Mouse (Mus musculus): ENCODE data around the gene Ctsj.
"Not testable (repeated sequence)": the region's sequence is repeated elsewhere in the genome, so short reads cannot be mapped to it uniquely, and the experiment has no call there.

Ctsj gene

DNA sequence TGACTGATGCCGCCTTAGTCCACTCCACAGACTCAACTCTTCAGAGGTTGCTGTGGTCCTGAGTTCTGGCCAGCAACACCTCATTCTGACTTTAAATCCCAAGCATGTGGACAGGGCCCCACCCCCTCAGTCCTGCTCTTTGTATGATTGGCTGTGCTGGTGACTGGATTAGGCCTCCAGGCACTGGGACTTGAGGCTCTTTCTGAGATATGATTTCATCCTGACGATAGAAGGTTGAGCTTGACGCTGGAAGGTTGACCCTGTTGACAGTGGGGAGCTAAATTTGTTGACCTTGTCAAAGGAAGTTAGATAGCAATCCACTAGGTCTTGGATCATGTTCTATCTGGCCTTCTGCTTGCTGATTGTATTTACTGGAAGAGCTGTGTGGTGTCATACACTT lies at the start of gene Ctsj:
TSS of gene Ctsj (minus strand) at position 101 of the 400 bp plus-strand sequence.
- DNase-seq (ENCODE audit: low read depth, low spot score), result no peak

DNA sequence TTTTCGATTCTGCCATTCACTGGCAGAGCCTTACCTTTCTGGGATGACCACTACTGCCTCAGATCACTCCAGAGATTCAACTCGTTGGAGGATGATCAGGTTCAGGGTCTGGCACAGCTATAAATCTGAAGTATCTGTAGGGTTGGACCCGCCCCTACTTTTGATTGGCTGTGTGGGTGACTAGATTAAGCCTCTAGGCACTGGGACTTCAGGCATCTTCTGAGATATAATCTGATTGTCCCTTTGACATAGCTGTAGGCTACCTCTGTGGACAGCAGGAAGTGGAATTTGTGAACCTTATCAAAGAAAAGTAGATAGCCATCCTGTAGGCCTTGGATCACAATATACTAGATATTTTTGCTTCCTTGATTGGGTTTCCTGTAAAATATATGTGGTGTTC lies 34.8 kb upstream of the Ctsj start, which contains the start of gene Ctsq:
TSS of gene Ctsq (minus strand) at position 101 of the 400 bp plus-strand sequence.
- DNase-seq (ENCODE audit: low read depth, low spot score), result no peak

DNA sequence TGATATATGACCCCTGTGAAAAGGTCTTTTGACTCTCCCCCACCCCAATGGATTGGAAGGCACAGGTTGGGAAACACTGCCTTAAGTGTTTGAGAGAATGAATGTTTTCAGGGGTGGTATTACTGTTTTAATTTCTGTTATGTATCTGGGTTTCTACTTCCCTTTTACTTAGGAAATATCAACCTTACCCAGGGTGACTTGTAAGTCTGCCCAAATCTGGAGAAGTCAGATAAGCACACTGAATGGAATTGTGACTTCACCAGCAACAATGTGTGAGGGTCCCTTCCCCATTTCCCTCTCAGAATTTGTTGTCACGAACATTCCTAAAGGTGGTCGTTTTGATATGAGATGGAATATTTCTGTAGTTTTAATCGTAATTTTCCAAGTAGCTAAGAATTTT lies 17.0 kb upstream of the Ctsj start:
- no peak for DNase-seq (ENCODE audit: low read depth, low spot score)

DNA sequence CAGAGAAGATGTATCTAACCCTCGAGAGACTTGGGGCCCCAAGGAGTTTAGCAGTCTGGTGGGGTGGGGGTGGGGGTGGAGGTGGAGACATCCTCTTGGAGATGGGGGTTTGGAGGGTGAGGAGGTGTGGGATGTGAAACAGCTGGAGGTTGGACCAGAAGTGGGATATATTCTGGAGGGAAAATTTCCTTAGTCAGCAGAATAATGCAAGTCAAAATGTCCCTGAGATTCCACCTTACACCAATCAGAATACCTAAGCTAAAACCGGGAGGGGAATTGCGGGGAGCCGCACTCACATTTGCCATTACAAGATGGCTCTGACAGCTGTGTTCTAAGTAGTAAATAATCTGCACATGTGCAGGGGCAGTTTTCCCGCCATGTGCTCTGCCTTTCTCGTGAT lies 16.1 kb upstream of the Ctsj start:
- no peak for DNase-seq (ENCODE audit: low read depth, low spot score)

DNA sequence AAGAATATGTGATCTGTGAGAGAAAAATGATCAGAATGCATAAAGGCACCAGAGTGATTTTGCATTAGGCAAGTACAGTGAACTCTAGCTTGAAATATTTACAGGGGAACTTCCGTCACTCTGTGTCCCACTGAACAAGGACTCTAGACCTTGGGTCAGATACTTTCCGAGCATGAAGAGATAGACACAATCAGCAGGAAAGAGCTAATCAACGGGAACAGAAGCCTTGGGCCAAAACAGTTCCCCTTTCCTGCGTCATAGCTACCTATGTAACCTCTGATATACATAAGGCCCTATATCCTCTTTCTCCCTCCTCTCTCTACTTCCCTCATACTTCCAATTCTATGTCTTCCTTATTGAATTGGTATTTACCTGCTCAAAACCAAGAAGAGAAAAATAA lies 4.4 kb upstream of the Ctsj start:
- DNase-seq (ENCODE audit: low read depth, low spot score), result no peak

DNA sequence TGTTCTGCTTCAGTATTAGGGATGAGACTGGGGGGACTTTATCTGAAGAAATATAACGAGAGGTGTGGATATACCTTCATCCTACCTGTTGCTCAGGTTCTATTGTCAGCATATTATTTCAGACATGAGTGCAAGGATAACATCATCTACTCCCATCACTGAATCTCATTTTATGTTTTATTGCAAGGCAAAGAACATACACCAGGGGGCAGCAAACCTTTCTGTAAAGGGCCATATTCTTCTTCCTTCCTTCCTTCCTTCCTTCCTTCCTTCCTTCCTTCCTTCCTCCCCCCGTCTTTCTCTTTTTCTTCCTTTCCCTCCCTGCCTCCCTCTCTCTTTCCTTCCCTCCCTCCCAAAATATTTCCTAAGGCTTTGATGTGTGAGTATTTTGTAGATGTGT lies 8.2 kb downstream of the Ctsj start:
- DNase-seq (ENCODE audit: low read depth, low spot score), result no peak

DNA sequence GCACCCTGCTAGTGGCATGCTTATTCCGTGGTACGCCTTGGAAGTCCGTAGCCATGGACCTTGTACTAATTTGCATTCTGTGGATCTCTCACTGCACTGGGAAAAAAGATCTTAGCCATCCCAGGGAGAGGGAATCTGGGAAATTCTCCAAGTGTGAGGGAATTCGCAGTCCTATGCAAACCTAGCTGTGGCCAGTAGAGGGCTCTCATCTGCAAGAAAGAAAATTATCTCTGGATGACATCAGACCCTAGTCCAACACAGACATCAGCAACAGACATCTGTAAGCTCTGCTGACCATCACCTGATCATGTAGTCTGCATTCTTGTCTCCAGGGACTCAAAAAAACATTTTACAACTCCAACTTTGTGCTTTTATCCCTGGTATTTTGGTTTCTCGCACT lies 18.8 kb downstream of the Ctsj start:
- not testable (repeated sequence) for DNase-seq (ENCODE audit: low read depth, low spot score)

DNA sequence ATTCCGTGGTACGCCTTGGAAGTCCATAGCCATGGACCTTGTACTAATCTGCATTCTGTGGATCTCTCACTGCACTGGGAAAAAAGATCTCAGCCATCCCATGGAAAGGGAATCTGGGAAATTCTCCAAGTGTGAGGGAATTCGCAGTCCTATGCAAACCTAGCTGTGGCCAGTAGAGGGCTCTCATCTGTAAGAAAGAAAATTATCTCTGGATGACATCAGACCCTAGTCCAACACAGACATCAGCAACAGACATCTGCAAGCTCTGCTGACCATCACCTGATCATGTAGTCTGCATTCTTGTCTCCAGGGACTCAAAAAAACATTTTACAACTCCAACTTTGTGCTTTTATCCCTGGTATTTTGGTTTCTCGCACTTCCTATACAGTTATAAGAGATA lies 33.4 kb downstream of the Ctsj start:
- not testable (repeated sequence) for DNase-seq (ENCODE audit: low read depth, low spot score)

DNA sequence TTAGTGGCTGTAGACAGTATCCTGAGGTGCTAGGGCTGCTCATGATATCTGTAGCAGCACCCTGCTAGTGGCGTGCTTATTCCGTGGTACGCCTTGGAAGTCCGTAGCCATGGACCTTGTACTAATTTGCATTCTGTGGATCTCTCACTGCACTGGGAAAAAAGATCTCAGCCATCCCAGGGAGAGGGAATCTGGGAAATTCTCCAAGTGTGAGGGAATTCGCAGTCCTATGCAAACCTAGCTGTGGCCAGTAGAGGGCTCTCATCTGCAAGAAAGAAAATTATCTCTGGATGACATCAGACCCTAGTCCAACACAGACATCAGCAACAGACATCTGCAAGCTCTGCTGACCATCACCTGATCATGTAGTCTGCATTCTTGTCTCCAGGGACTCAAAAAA lies 41.8 kb downstream of the Ctsj start:
- DNase-seq (ENCODE audit: low read depth, low spot score), result not testable (repeated sequence)

DNA sequence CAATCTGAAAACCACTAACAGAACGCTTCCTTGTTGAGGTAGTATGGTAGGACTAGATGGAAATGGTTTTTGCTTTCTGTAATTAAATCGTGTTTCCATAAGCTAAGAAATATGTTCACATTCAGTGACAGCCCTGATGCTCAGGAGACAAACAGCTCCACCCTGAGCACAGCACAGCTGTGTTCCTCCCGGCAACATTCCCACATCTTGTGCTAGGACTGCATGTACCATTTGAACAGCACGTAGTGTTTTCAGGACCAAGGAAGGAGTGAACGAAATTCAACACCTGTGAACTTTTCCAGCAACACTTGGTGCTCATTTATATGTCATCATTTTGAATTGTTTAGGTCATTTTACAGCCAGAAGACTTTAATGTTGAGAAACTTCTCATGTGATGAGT lies 44.1 kb downstream of the Ctsj start:
- DNase-seq (ENCODE audit: low read depth, low spot score), result no peak
